Mouse (Mus musculus) liver, embryonic 16.5 days (tissue): ENCODE data around the gene Med13. TPM values are rescaled to one million over a fixed set of nuclear protein-coding genes. Genes with fewer than 3 reads are reported as not detected.

Source experiments
- polyA plus RNA-seq: library from polyadenylated mRNA; unstranded; fragments of >200 nt; fragmentation: Nextera tagmentation; extraction: Ambion mirVana; gene quantifications from 2 replicates; pipeline ENCODE4 v1.2.1, GENCODE M21; 2015

The Med13 gene
- polyA plus RNA-seq, 1 experiment from 2014 or later = 3.0 TPM

Other genes with a start within 250 kb of the Med13 start
- gene Brip1, start 156.4 kb downstream of the Med13 start, polyA plus RNA-seq = 4.8 and 5.9 TPM in 2 replicates
- 9.6 TPM in 2 replicates for gene Ints2, start 100.0 kb downstream of the Med13 start, polyA plus RNA-seq
- gene Rnft1, start 127.1 kb upstream of the Med13 start, polyA plus RNA-seq = 17.2 and 17.6 TPM in 2 replicates
- 21.1 and 22.0 TPM in 2 replicates for gene Rps6kb1, start 187.2 kb upstream of the Med13 start, polyA plus RNA-seq
- 8.8 TPM in 2 replicates for gene Tubd1, start 187.4 kb upstream of the Med13 start, polyA plus RNA-seq